Mouse (Mus musculus) bone marrow, adult 2 months (tissue): ENCODE data around the gene Ncf1.

Source experiments
- CTCF ChIP-seq: fragments of 200-500 bp; IDR thresholded peaks from 2 replicates; pipeline ENCODE4 v1.5.1; 2011; ENCODE audit warnings: low read length, control low read depth; ENCODE audit not compliant: control insufficient read depth, insufficient read depth
- POLR2A ChIP-seq: fragments of 200-500 bp; IDR thresholded peaks from 2 replicates; pipeline ENCODE4 v1.6.1; 2011; ENCODE audit warnings: low read depth, mild to moderate bottlenecking, control low read depth, low read length, borderline replicate concordance; ENCODE audit not compliant: control insufficient read depth

- no peak for TF ChIP-seq CTCF
- TF ChIP-seq POLR2A: no peak
Measured at GRCm38 (mm10) chr5:134271421-134271820, 42.0 kb upstream of the Ncf1 start.
